Mouse (Mus musculus) midbrain, embryonic 14.5 days (tissue): ENCODE measurements around the gene Med16. TPM values are rescaled to one million over a fixed set of nuclear protein-coding genes. Genes with fewer than 3 reads are reported as not detected.

Experiments used
- ATAC-seq: fragments of 200-750 bp; cut with Nextera tagmentation; 2 replicates; pipeline ENCODE4 v1.8.0; 2017; ENCODE audit warnings: moderate number of reproducible peaks, moderate library complexity; ENCODE audit not compliant: low FRiP score, low TSS enrichment
- DNase-seq: peaks from one replicate; pipeline ENCODE4 v3.0.0-alpha.2; 2015
- H3K27ac ChIP-seq: fragments of 300-500 bp; sonication (generic); replicated peaks from 2 replicates; pipeline ENCODE4 v1.5.1; 2014; ENCODE audit warnings: mild to moderate bottlenecking, low read depth, low read length, moderate library complexity
- H3K27me3 ChIP-seq: fragments of 300-500 bp; sonication (generic); 2 replicates; pipeline ENCODE4 v1.6.1; 2014; ENCODE audit warnings: low read length, control low read depth, mixed read lengths; ENCODE audit not compliant: control insufficient read depth, insufficient read depth
- H3K36me3 ChIP-seq: fragments of 300-500 bp; sonication (generic); 2 replicates; pipeline ENCODE4 v1.6.1; 2014; ENCODE audit warnings: low read length, control low read depth; ENCODE audit not compliant: control insufficient read depth, insufficient read depth
- H3K4me1 ChIP-seq: fragments of 300-500 bp; sonication (generic); 2 replicates; pipeline ENCODE4 v1.6.1; 2014; ENCODE audit warnings: mild to moderate bottlenecking, antibody characterized with exemption, low read length, control low read depth; ENCODE audit not compliant: control insufficient read depth, insufficient read depth
- H3K4me2 ChIP-seq: fragments of 300-500 bp; sonication (generic); 2 replicates; pipeline ENCODE4 v1.6.1; 2014; ENCODE audit warnings: mild to moderate bottlenecking, low read length, moderate library complexity
- H3K4me3 ChIP-seq: fragments of 300-500 bp; sonication (generic); replicated peaks from 2 replicates; pipeline ENCODE4 v1.5.1; 2014; ENCODE audit warnings: low read depth, low read length
- H3K9ac ChIP-seq: fragments of 300-500 bp; sonication (generic); replicated peaks from 2 replicates; pipeline ENCODE4 v1.6.1; 2014; ENCODE audit warnings: mild to moderate bottlenecking, low read length, moderate library complexity
- H3K9me3 ChIP-seq: fragments of 300-500 bp; sonication (generic); 2 replicates; pipeline ENCODE4 v1.6.1; 2016; ENCODE audit warnings: low read length, control low read depth, mixed read lengths; ENCODE audit not compliant: control insufficient read depth
- WGBS: fragments of 180-500 bp; shearing (Covaris S2); extraction: QIAGEN DNeasy Blood & Tissue Kit; methylation state at CpG from one replicate; pipeline ENCODE4 v1.1.7; 2014; 5-methylcytosine and 5-hydroxymethylcytosine counted together
- polyA plus RNA-seq: library from polyadenylated mRNA; unstranded; fragments of >200 nt; fragmentation: Nextera tagmentation; extraction: Ambion mirVana; gene quantifications from 2 replicates; pipeline ENCODE4 v1.2.1, GENCODE M21; 2014

The Med16 gene
- polyA plus RNA-seq, 1 experiment from 2014 or later: 57.2 TPM

- peak overlapping the region; percentile 97 for H3K27ac ChIP-seq
- no peak for DNase-seq
- H3K4me2 ChIP-seq: peak overlapping the region; percentile 97
- WGBS: under 1% methylated on average over 26 of the region's 26 CpGs
- H3K27me3 ChIP-seq: no peaks in the 10 kb centered on the region
- H3K4me3 ChIP-seq: peak overlapping the region; percentile 89
- peaks cover 26% of the 10 kb centered on the region for H3K36me3 ChIP-seq
- H3K4me1 ChIP-seq: peaks cover 28% of the 10 kb centered on the region
- peak overlapping the region; percentile 94 for H3K9ac ChIP-seq
- no peaks in the 10 kb centered on the region for H3K9me3 ChIP-seq
- ATAC-seq: no peak
Measured at GRCm38 (mm10) chr10:79873715-79874289, 34.9 kb downstream of the Med16 start.

- DNase-seq (peak; percentile 55), ATAC-seq (no peak)
- H3K27me3 ChIP-seq: no peaks in the 10 kb centered on the region
- peak overlapping the region; percentile 89 for H3K4me3 ChIP-seq
- peak overlapping the region; percentile 94 for H3K9ac ChIP-seq
- peaks cover 28% of the 10 kb centered on the region for H3K4me1 ChIP-seq
- H3K4me2 ChIP-seq: peak overlapping the region; percentile 97
- H3K27ac ChIP-seq: peak overlapping the region; percentile 97
- peaks cover 26% of the 10 kb centered on the region for H3K36me3 ChIP-seq
- no peaks in the 10 kb centered on the region for H3K9me3 ChIP-seq
- 2% methylated on average over 6 of the region's 6 CpGs for WGBS
Measured at GRCm38 (mm10) chr10:79873313-79873712, 35.4 kb downstream of the Med16 start.

GRCm38 (mm10) chr10:79872862-79873261, 35.9 kb downstream of the Med16 start:
- Histone ChIP-seq H3K9me3 (no peaks in the 10 kb centered on the region), H3K4me3 (peak overlapping the region; percentile 89), H3K27ac (peak overlapping the region; percentile 97), H3K4me2 (peak overlapping the region; percentile 97), H3K4me1 (peaks cover 28% of the 10 kb centered on the region), H3K27me3 (no peaks in the 10 kb centered on the region), H3K9ac (peak overlapping the region; percentile 94), H3K36me3 (peaks cover 26% of the 10 kb centered on the region)
- no peak for DNase-seq
- peak; percentile 4; the same call in 1 of the 2 replicates for ATAC-seq
- 32% methylated on average over 3 of the region's 3 CpGs for WGBS

- Histone ChIP-seq H3K4me2 (peak overlapping the region; percentile 97), H3K27me3 (no peaks in the 10 kb centered on the region), H3K27ac (no peak overlapping the region), H3K36me3 (peaks cover 34% of the 10 kb centered on the region), H3K4me1 (peaks cover 28% of the 10 kb centered on the region), H3K4me3 (peak overlapping the region; percentile 89; the same call in 1 of the 2 replicates), H3K9ac (no peak overlapping the region), H3K9me3 (no peaks in the 10 kb centered on the region)
- ATAC-seq (no peak), DNase-seq (no peak)
- WGBS: 89% methylated on average over 8 of the region's 8 CpGs
Measured at GRCm38 (mm10) chr10:79871845-79872244, 36.9 kb downstream of the Med16 start.

- no peak overlapping the region for H3K27ac ChIP-seq
- ATAC-seq: no peak
- H3K36me3 ChIP-seq: peaks cover 80% of the 10 kb centered on the region
- DNase-seq: no peak
- peaks cover 7% of the 10 kb centered on the region; the same call in 1 of the 2 replicates for H3K4me1 ChIP-seq
- WGBS: 84% methylated on average over 11 of the region's 11 CpGs
- no peak overlapping the region for H3K4me2 ChIP-seq
- H3K9ac ChIP-seq: no peak overlapping the region
- H3K4me3 ChIP-seq: no peak overlapping the region
- H3K27me3 ChIP-seq: no peaks in the 10 kb centered on the region
- no peaks in the 10 kb centered on the region for H3K9me3 ChIP-seq
Measured at GRCm38 (mm10) chr10:79866601-79867000, 42.1 kb downstream of the Med16 start.

- ATAC-seq (no peak), DNase-seq (no peak)
- Histone ChIP-seq H3K4me2 (no peak overlapping the region), H3K27ac (0 out of 2 replicates have a peak overlapping the region, but pooled peaks have one; percentile 13), H3K9ac (no peak overlapping the region; the same call in 1 of the 2 replicates), H3K27me3 (no peaks in the 10 kb centered on the region), H3K4me1 (0 out of 2 replicates have a peak, but pooled peaks cover 5% of the 10 kb centered on the region), H3K4me3 (no peak overlapping the region), H3K9me3 (no peaks in the 10 kb centered on the region), H3K36me3 (peaks cover 81% of the 10 kb centered on the region)
- WGBS: 69% methylated on average over 19 of the region's 19 CpGs
Measured at GRCm38 (mm10) chr10:79865801-79866295, 42.9 kb downstream of the Med16 start.

GRCm38 (mm10) chr10:79865189-79865601, 43.5 kb downstream of the Med16 start:
- Histone ChIP-seq H3K36me3 (peaks cover 83% of the 10 kb centered on the region), H3K9ac (no peak overlapping the region; the same call in 1 of the 2 replicates), H3K9me3 (no peaks in the 10 kb centered on the region), H3K4me1 (0 out of 2 replicates have a peak, but pooled peaks cover 5% of the 10 kb centered on the region), H3K4me3 (no peak overlapping the region), H3K27ac (peak overlapping the region; percentile 41; the same call in 1 of the 2 replicates), H3K4me2 (no peak overlapping the region), H3K27me3 (no peaks in the 10 kb centered on the region)
- DNase-seq: no peak
- ATAC-seq: 0 out of 2 replicates have a peak, but pooled peaks have one; percentile 14
- 62% methylated on average over 12 of the region's 12 CpGs for WGBS

GRCm38 (mm10) chr10:79864351-79865188, 44.2 kb downstream of the Med16 start:
- Histone ChIP-seq H3K27ac (peak overlapping the region; percentile 41; the same call in 1 of the 2 replicates), H3K9ac (no peak overlapping the region; the same call in 1 of the 2 replicates), H3K36me3 (peaks cover 83% of the 10 kb centered on the region), H3K27me3 (no peaks in the 10 kb centered on the region), H3K4me1 (0 out of 2 replicates have a peak, but pooled peaks cover 5% of the 10 kb centered on the region), H3K4me3 (no peak overlapping the region), H3K9me3 (no peaks in the 10 kb centered on the region), H3K4me2 (no peak overlapping the region)
- DNase-seq (no peak), ATAC-seq (no peak)
- WGBS: 61% methylated on average over 10 of the region's 10 CpGs
